Mouse (Mus musculus): ENCODE measurements at regions not wholly inside any gene's neighbourhood (a gene's known extent, or its start where the extent isn't known, plus 50 kb on each side); places are given as distances from the start of the nearest gene placed in this dataset.

- TF ChIP-seq EP300 (IDR thresholded peaks at IDR 0.05) (no peak), CTCF (IDR thresholded peaks at IDR 0.05) (no peak)
These were observed 116.7 kb upstream of the Abi3bp start for GRCm38 (mm10) chr16:56360992-56361391.

Data from lung, postnatal 0 days (tissue).